Mouse (Mus musculus): ENCODE data around the gene Morc2a.
"Not testable (repeated sequence)": the region's sequence is repeated elsewhere in the genome, so short reads cannot be mapped to it uniquely, and the experiment has no call there.

Morc2a gene

GRCm38 (mm10) chr11:3648964-3649841 is at the start of gene Morc2a:
TSS of gene Morc2a (plus strand) at chr11:3649191.
- peak; percentile 97 for DNase-seq

- DNase-seq = not testable (repeated sequence)
These were observed 47.0 kb upstream of the Morc2a start for GRCm38 (mm10) chr11:3601966-3602365.

GRCm38 (mm10) chr11:3602687-3603086 is 46.3 kb upstream of the Morc2a start:
- not testable (repeated sequence) for DNase-seq

- DNase-seq = no peak
These were observed 42.5 kb upstream of the Morc2a start for GRCm38 (mm10) chr11:3606456-3606855.

GRCm38 (mm10) chr11:3615576-3615975 is 33.4 kb upstream of the Morc2a start:
- no peak for DNase-seq

- no peak for DNase-seq
These were observed 26.2 kb upstream of the Morc2a start for GRCm38 (mm10) chr11:3622826-3623225.

- DNase-seq = no peak
These were observed 24.5 kb upstream of the Morc2a start for GRCm38 (mm10) chr11:3624391-3625027.

- peak; percentile 21 to 22 for DNase-seq
These were observed 19.9 kb upstream of the Morc2a start for GRCm38 (mm10) chr11:3628999-3629491.

GRCm38 (mm10) chr11:3633269-3633668 is 15.7 kb upstream of the Morc2a start:
- DNase-seq = peak in 1 of 2 experiments; percentile 35

GRCm38 (mm10) chr11:3647688-3648087 is 1.3 kb upstream of the Morc2a start:
- peak in 1 of 2 experiments; percentile 10 for DNase-seq

- DNase-seq = no peak
These were observed 557 bp upstream of the Morc2a start for GRCm38 (mm10) chr11:3648305-3648963.

GRCm38 (mm10) chr11:3650141-3650540 is 1.1 kb downstream of the Morc2a start:
- no peak for DNase-seq

GRCm38 (mm10) chr11:3661964-3662363 is 13.0 kb downstream of the Morc2a start:
- no peak for DNase-seq

GRCm38 (mm10) chr11:3667506-3667905 is 18.5 kb downstream of the Morc2a start:
- DNase-seq = no peak

GRCm38 (mm10) chr11:3668768-3669167 is 19.8 kb downstream of the Morc2a start:
- no peak for DNase-seq

- no peak for DNase-seq
These were observed 20.9 kb downstream of the Morc2a start for GRCm38 (mm10) chr11:3669849-3670248.

- no peak for DNase-seq
These were observed 22.1 kb downstream of the Morc2a start for GRCm38 (mm10) chr11:3671000-3671628.

GRCm38 (mm10) chr11:3674545-3674944 is 25.6 kb downstream of the Morc2a start:
- no peak for DNase-seq

- DNase-seq = no peak
These were observed 27.4 kb downstream of the Morc2a start for GRCm38 (mm10) chr11:3676423-3676822.

- DNase-seq = peak in 1 of 2 experiments; percentile 14
These were observed 28.2 kb downstream of the Morc2a start for GRCm38 (mm10) chr11:3677204-3677603.

GRCm38 (mm10) chr11:3679771-3680170 is 30.8 kb downstream of the Morc2a start:
- DNase-seq = no peak

GRCm38 (mm10) chr11:3683696-3684095 is 34.7 kb downstream of the Morc2a start:
- DNase-seq = no peak

- no peak for DNase-seq
These were observed 35.2 kb downstream of the Morc2a start for GRCm38 (mm10) chr11:3684232-3684631.

Measured in cerebellum, postnatal 14 days (tissue).